Mouse (Mus musculus) c-Kit-positive CD71-negative TER-119-negative erythroid progenitor cells, embryonic 14.5 days (primary cell): Measurements from ENCODE around the gene Rps7.

ENCODE experiments used
- DNase-seq: peaks from one replicate; pipeline ENCODE4 v3.0.0-alpha.2; 2013; ENCODE audit warnings: low read depth

The Rps7 gene

GRCm38 (mm10) chr12:28635535-28636476 is at the start of gene Rps7:
Gene Rps7 (minus strand): TSS chr12:28635953.
- peak; percentile 85 for DNase-seq

GRCm38 (mm10) chr12:28684674-28685073 is 48.9 kb upstream of the Rps7 start:
- no peak for DNase-seq

- DNase-seq: no peak
Measured at GRCm38 (mm10) chr12:28675925-28676209, 40.1 kb upstream of the Rps7 start.

GRCm38 (mm10) chr12:28675121-28675924 is 39.6 kb upstream of the Rps7 start, which contains the start of gene Adi1:
Gene Adi1 (plus strand): TSS chr12:28675231.
- peak; percentile 62 for DNase-seq

- no peak for DNase-seq
Measured at GRCm38 (mm10) chr12:28674038-28674720, 38.4 kb upstream of the Rps7 start.

- no peak for DNase-seq
Measured at GRCm38 (mm10) chr12:28667287-28667686, 31.5 kb upstream of the Rps7 start.

- no peak for DNase-seq
Measured at GRCm38 (mm10) chr12:28666734-28667133, 31.0 kb upstream of the Rps7 start.

- DNase-seq: no peak
Measured at GRCm38 (mm10) chr12:28662628-28663027, 26.9 kb upstream of the Rps7 start.

- peak; percentile 82 for DNase-seq
Measured at GRCm38 (mm10) chr12:28649141-28650110, 13.7 kb upstream of the Rps7 start, which contains the start of gene Rnaseh1. Gene Rnaseh1 (plus strand): TSS chr12:28649602.

GRCm38 (mm10) chr12:28638778-28639177 is 3.0 kb upstream of the Rps7 start:
- no peak for DNase-seq

- DNase-seq: no peak
Measured at GRCm38 (mm10) chr12:28636543-28636942, 790 bp upstream of the Rps7 start.

GRCm38 (mm10) chr12:28635058-28635534 is 657 bp downstream of the Rps7 start:
- no peak for DNase-seq

GRCm38 (mm10) chr12:28628436-28628835 is 7.3 kb downstream of the Rps7 start:
- no peak for DNase-seq

- no peak for DNase-seq
Measured at GRCm38 (mm10) chr12:28627092-28627491, 8.7 kb downstream of the Rps7 start.

GRCm38 (mm10) chr12:28625407-28625806 is 10.3 kb downstream of the Rps7 start:
- DNase-seq: no peak

- DNase-seq: no peak
Measured at GRCm38 (mm10) chr12:28624251-28624650, 11.5 kb downstream of the Rps7 start.

- DNase-seq: no peak
Measured at GRCm38 (mm10) chr12:28623195-28623594, 12.6 kb downstream of the Rps7 start, which contains the start of gene Colec11. Gene Colec11 (minus strand): TSS chr12:28623377.

- no peak for DNase-seq
Measured at GRCm38 (mm10) chr12:28622641-28623040, 13.1 kb downstream of the Rps7 start.

GRCm38 (mm10) chr12:28622167-28622532 is 13.6 kb downstream of the Rps7 start:
- DNase-seq: no peak

GRCm38 (mm10) chr12:28621451-28622166 is 14.1 kb downstream of the Rps7 start:
- DNase-seq: no peak
